Mouse (Mus musculus) myocyte (in vitro differentiated cells): ENCODE measurements around the gene Il7r.
"Not testable (repeated sequence)": the region's sequence is repeated elsewhere in the genome, so short reads cannot be mapped to it uniquely, and the experiment has no call there.

Source experiments
- CEBPB ChIP-seq: IDR thresholded peaks from 2 replicates; pipeline ENCODE4 v1.6.1; 2011; ENCODE audit warnings: mild to moderate bottlenecking, moderate library complexity; ENCODE audit not compliant: poor library complexity, insufficient read depth, severe bottlenecking
- E2F4 ChIP-seq: IDR thresholded peaks from one replicate; pipeline ENCODE4 v1.6.1; 2011; ENCODE audit warnings: mild to moderate bottlenecking, control low read depth, moderate library complexity; ENCODE audit not compliant: insufficient read depth
- MAX ChIP-seq: IDR thresholded peaks from one replicate; pipeline ENCODE4 v1.6.1; 2011; ENCODE audit warnings: low read depth, mild to moderate bottlenecking, control low read depth
- MYOD1 ChIP-seq, 3 experiments: IDR thresholded peaks; one replicate each; pipeline ENCODE4 v1.6.1; 2011; ENCODE audit warnings: control low read depth in 2 of 3, low read depth in 2 of 3, mild to moderate bottlenecking in 2 of 3, moderate library complexity in 1 of 3; ENCODE audit not compliant: insufficient read length in 2 of 3, control insufficient read depth in 1 of 3
- MYOG ChIP-seq, 3 experiments: IDR thresholded peaks; one replicate each; pipeline ENCODE4 v1.6.1; 2011; ENCODE audit warnings: control low read depth in 2 of 3, low read depth in 2 of 3, mild to moderate bottlenecking in 2 of 3; ENCODE audit not compliant: insufficient read length in 2 of 3, control insufficient read depth in 1 of 3, insufficient read depth in 1 of 3
- POLR2A ChIP-seq: IDR thresholded peaks from one replicate; pipeline ENCODE4 v1.6.1; 2011; ENCODE audit warnings: low read depth, mild to moderate bottlenecking, control low read depth, moderate library complexity; ENCODE audit not compliant: insufficient read length
- POLR2AphosphoS2 ChIP-seq: IDR thresholded peaks from one replicate; pipeline ENCODE4 v1.6.1; 2011; ENCODE audit warnings: low read depth, control low read depth; ENCODE audit not compliant: insufficient read length
- REST ChIP-seq: IDR thresholded peaks from one replicate; pipeline ENCODE4 v1.6.1; 2011; ENCODE audit warnings: mild to moderate bottlenecking, control low read depth, moderate library complexity; ENCODE audit not compliant: insufficient read depth, insufficient read length
- TCF12 ChIP-seq: IDR thresholded peaks from one replicate; pipeline ENCODE4 v1.6.1; 2011; ENCODE audit warnings: mild to moderate bottlenecking, control low read depth; ENCODE audit not compliant: poor library complexity, insufficient read depth, severe bottlenecking
- TCF3 ChIP-seq: IDR thresholded peaks from one replicate; pipeline ENCODE4 v1.6.1; 2011; ENCODE audit warnings: low read depth, control low read depth; ENCODE audit not compliant: insufficient read length
- USF1 ChIP-seq: IDR thresholded peaks from one replicate; pipeline ENCODE4 v1.6.1; 2011; ENCODE audit warnings: low read depth, mild to moderate bottlenecking, control low read depth, moderate library complexity

DNA sequence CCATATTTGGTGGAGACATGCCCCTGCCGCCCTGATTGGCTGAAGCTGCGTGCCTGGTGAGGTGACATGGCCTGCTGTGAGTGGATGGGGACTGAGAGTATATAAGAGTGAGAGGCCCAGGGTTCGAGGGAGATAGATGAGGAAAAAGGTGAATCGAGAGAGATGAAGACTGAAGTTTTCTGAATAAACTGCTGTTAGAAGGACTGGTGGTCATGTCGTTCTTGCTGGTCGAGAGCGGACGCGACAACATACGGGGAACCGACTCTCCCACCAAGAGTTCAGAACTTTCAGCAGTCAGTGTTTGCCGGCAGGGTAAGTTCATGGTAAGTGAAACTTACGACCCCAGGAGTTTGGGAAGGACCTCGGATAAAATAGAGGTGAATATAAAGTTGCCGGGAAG lies 27.3 kb upstream of the Il7r start:
- TF ChIP-seq MAX; USF1; POLR2A; CEBPB; TCF12; POLR2AphosphoS2; MYOD1 (IDR thresholded peaks at IDR 0.05; ENCODE audit: control insufficient read depth in 1 of 3, insufficient read length in 2 of 3, low read depth in 2 of 3); E2F4; MYOG (IDR thresholded peaks at IDR 0.05; ENCODE audit: control insufficient read depth in 1 of 3, insufficient read depth in 1 of 3, insufficient read length in 2 of 3, low read depth in 2 of 3); TCF3; REST: not testable (repeated sequence)
